Mouse (Mus musculus) kidney, postnatal 14 days (tissue): ENCODE results near the gene E2f4.

Source experiments
- DNase-seq: peaks from one replicate; pipeline ENCODE4 v3.0.0; 2022; ENCODE audit warnings: mixed read lengths

E2f4 gene

DNA sequence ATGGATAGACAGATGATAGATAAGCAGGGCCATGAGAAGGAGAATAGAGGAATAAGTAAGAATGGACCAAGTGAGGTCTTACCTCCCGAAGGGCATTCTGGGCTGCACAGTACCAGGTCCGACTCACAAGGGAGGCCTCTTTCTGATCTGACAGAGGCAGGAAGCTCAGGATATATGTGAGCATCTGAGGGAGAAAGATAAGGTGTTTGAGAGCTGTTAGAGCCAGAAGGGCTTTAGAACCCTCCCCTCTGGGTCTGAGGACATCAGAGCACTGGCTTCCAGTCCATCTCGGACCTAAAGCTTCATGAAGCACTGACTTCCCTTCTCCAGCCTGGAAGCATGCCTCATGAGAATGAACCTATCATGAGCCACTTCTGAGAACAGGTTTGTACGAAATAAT is 25.7 kb downstream of the E2f4 start:
- no peak for DNase-seq

DNA sequence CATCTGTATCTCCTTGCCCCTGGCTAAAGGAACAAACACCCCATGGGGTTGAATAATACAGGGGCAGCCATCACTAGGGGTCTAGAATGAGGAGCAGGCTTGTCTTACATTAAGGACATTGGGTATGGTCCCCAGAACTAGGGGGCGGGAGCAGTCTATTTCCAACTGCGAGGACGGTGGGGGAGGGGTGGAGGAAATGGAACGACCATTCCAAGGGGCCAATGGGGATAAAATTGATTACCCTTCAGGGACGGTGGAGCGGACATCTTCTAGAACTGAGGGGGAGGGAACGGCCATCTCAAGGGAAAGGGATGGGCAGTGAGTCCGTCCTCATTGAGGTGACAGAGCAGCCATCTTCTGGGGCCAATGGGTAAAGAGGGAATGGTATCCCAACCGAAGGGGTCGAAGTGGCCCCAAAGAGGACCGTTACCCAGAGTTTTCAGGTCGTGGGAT is 28.2 kb downstream of the E2f4 start:
- no peak for DNase-seq

DNA sequence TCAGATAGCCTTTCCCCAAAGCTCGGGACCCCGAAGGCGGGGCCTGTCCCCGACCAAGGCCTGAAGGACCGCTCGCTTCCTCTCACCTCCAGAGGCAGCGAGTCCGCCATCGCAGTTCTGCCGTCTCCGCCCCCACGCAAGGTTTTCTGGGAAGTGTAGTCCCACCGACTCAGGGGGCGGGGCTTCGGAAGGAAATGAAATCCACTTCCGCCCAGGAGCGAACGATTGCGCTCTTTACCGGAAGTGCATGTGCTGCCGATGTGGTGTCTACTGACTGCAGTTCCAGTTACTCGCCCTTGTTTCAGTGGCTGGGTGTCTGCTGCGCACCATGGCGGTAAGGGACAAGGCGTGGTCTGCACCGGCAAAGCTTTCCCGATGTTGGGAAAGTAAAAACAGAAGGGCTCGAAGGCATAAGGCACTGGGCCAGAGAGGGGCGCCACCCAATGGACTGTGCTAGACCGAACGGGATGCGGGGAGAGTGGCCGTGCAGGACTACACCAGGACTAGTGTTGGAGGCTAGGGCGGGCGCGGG is 28.7 kb downstream of the E2f4 start, which contains the start of the genes Lrrc29 and Tmem208:
Gene Lrrc29, minus strand, starts transcription at position 138 of the 532 bp plus-strand sequence.
Gene Tmem208, plus strand, starts transcription at position 214 of the 532 bp plus-strand sequence.
- DNase-seq: peak; percentile 98

DNA sequence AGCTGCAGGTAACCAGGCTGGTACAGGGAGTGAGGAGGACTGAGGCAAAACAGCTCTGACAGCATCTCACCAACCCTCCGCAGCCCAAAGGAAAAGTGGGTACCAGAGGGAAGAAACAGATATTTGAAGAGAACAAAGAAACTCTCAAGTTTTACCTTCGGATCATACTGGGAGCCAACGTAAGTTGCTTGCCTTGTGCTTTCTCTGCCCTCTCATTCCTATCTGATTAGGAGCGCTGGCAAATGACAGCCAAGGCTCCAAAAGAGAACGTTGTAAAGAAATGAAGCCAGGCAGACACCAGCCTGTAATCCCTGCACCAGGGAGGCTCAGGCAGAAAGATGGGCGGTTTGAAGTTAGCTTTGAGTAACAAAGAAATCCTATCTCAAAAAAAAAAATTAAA is 29.5 kb downstream of the E2f4 start:
- DNase-seq: no peak

DNA sequence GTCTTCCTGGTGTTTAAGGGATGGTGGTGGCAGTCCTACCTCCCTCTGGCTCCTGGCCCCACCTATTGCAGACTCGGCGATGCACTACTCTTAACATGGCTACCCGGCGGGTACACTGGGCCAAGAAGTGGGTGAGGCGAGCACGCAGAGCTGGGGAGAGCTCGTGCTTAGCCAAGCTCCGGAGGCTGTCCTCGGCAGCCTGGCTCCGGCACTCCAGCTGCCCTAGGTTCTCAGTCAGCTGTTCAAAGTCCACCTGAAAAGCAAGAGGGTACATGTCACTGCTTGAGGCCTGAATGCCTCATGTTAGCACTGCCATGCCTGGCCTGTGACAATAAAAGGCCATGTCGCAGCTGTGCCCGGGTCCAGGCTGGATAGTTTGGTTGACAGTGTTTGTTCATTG is 32.9 kb downstream of the E2f4 start:
- no peak for DNase-seq

GRCm38 (mm10) chr8:105331469-105331868 is 34.0 kb downstream of the E2f4 start:
- DNase-seq: no peak

- DNase-seq: no peak
These were observed 34.5 kb downstream of the E2f4 start for GRCm38 (mm10) chr8:105331931-105332330.

GRCm38 (mm10) chr8:105332523-105332922 is 35.1 kb downstream of the E2f4 start:
- no peak for DNase-seq

DNA sequence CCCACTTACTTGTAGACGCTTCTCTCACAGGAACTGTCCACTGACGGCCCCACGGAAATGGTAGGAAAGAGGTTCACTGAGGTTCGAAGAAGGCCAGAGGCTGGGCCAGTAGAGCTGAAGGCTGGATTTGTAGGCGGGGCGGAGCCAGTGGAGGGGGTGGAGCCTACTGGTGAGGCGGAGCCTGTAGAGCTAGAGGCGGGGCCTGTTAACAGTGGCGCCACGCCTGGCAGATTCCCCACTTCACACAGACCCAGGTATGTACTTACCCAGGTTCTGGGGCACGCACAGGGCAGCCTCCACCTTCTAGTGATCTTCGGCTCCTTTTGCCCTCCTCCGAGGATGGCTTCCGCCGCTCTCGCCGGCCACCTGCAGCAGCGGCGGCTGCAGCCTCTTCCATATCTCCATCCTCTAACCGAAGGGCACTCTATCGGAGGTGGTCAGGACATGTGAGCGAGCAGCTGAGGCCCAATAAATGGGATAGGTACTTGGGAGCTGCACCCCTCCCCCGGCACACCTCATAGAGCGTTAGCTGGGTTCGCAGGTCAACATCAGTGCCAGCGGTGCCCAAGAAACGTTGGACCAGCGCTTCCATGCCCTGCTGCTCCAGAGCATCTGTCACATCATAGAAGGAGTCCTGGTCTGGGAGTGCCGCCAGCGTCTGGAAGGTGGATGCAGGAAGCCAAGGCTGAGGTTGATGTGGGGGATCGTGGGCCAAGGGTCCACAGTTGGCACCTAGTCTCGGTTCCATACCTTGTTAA is 39.1 kb downstream of the E2f4 start:
- no peak for DNase-seq

DNA sequence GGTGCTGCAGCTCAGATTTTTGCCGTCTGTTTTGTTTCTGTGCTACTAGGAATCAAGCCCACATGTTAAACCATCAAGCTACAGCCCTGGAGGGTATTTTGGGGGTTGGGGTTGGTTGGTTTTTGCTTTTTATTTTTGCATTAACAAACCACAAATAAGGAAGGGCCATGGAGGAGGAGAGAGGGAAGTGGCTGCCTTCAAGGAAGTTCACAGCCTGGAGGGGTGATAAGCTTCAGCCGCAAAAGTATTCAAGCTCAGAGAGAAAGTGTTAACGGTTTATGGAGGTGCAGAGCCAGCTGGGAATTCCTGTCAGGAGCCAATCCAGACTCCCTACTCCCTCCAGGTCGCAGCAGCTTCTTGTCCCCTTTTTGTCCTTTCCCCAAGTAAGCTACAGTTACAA is 41.5 kb downstream of the E2f4 start:
- no peak for DNase-seq

- no peak for DNase-seq
These were observed 42.6 kb downstream of the E2f4 start for GRCm38 (mm10) chr8:105339886-105340635.

GRCm38 (mm10) chr8:105341399-105341798 is 43.9 kb downstream of the E2f4 start:
- DNase-seq: peak; percentile 46

DNA sequence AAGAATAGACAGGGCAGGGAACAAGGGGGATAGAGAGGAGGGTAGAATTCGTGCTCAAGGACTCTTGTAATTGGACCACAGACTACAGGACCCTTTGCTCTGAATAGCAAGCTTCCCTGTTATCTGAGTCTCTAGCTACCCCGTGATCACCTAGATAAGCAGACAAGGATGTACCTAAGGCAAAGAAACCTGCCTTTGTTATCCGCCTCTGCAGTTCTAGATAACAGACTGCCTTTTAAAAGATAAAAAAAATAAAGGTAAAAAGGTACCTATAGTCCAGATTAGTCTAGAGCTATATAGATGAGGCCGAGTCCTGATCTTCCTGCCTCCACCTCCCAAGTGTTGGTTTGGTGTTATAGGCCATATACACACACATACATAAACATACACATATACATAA is 45.3 kb downstream of the E2f4 start:
- DNase-seq: no peak

DNA sequence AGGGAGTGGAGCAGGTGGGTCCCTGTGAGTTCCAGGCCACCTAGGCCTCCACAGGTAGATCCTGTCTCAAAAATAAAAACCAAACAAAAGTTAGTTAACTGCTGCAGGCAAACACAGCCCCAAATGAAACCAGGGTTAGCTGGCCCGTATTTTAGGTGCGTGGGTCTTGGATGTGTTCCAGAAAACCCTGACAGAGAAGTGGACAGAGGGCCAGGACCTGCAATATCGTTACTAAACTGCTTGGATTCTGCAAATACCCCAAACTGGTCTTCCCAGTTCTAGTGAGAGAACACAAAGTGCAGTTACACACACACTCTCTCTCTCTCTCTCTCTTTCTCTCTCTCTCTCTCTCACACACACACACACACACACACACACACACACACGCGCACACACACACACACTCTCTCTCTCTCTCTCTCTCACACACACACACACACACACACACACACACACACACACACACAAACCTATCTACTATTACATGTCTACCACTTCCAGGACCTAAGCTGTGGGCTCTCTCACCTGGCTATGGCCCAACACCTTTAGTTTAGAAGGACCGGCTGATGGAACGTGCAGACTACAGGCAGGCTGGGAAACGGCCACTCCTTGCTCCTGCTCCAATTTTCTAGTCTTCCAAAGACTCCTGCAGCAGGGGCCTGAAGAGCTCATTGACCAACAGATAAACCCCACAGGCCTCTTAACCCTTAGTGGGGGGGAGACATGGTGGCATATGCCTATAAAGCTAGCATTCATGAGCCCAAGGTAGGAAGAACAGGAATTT is 46.5 kb downstream of the E2f4 start:
- DNase-seq: no peak

DNA sequence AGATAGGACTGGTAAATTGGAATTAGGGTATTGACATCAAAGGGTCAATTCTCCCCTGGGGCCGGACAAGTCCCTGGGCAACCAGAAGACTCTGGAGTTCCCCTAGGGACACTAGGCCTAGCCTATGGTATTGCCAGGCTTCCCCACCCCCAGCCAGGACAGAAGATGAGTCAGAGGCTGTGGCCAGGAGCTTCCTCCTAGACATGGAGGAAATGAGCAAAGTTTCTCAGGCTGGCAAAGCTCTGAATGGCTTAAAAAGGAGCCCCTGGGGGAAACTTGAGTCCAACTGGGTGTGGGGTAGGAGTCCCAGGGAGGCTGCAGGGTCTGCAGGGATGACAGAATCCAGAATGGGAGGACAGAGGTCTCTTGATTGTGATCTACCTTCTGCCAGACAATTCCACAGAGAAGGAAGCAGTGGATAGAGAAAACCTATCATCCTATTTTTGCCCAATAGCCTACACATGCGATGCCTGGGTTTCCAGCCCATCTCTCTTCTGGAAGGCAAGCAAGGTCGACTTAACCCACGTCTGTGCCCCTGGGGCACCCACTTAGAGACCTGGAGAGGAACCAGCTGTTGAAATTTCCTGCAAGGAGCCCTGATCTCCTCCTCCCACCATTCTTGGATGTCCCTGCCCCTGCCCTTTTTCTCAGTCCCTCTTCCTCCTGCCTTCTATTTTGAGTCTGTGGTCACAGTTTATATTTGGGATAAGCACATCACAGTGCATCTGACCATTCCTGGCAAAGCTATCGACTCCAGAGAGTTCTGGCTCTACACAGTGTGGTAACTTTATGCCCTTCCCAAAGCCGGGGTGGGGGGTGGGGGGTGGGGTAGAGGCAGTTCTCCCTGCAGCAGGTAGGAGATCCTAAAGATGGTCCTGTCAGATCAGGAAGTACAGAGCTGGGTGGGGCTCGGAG is 47.9 kb downstream of the E2f4 start:
- DNase-seq: peak; percentile 54

- DNase-seq: peak; percentile 88
These were observed 49.4 kb downstream of the E2f4 start for GRCm38 (mm10) chr8:105346611-105347427.

DNA sequence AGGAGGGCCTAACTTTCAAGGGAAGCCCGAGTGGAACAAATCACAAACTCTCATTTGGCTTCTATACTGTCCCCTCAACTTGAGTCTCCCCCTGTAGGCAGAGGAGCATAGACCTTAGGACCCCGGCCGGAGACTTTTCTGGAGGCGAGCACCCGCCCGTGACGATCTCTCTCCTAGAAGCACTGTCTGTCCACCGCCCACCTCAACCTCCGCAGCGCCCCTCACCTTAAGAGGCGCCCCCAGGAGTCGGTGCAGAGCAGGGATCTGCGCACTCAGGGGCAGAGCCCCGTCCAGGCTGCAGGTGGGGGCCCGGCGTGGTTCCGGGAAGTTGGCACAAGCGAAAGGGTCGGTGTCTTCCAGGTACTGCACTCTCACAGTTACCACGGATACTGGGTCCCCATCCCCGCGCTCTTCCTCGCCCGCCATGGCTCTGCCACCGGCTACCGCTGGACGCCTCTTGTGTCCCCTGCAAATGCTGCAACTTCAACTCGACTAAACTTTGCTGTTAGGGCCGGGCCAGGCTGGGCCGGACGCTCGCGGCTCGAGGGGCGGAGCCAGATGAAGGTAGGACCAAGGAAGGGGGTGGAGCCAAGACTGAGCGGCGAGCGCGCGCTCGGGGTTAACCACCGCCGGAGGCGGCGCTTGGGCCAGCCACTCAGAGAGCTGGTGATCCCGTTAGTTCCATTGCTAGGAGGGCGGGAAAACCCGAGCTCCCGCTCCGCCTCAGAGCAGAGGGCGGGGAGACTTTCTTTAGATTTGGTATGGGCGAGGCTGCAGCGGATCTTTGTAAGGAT is 50.2 kb downstream of the E2f4 start, which contains the start of gene Fhod1:
Gene Fhod1, minus strand, starts transcription at position 526 of the 794 bp plus-strand sequence.
- DNase-seq: peak; percentile 99

GRCm38 (mm10) chr8:105348450-105349095 is 51.1 kb downstream of the E2f4 start, which contains the start of gene Slc9a5:
Gene Slc9a5 (plus strand): TSS chr8:105348843.
- DNase-seq: peak; percentile 67

DNA sequence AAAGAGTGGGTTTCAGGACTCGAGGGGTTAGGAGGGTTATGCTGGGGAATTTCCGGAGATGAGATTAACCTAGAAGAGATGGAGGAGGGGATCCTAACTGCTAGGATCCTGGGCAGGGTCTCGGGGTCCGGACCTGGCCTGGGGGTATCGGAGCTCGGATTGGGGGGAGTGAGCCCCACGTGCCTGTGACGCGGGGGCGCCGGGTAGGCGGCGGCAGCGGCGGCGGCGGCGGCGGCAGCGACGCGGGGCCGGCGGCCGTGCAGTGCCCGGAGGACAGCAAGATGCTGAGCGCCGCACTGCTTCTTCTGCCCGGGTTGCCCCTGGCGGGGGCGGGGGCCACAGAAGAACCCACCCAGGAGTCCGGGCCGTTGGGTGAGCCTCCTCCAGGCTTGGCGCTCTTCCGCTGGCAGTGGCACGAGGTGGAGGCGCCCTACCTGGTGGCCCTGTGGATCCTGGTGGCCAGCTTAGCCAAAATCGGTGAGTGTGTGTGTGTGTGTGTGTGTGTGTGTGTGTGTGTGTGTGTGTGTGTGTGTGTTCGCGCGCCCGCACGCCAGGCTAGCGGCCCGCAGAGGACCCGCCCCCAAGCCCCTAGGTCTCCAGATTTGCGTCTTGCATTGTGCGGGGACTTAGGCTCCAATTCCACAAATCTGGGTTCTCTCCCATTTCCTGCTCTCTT is 51.8 kb downstream of the E2f4 start:
- DNase-seq: peak; percentile 35
